Mouse (Mus musculus): ENCODE measurements around the gene Tubb1. TPM values are rescaled to one million over a fixed set of nuclear protein-coding genes. Genes with fewer than 3 reads are reported as not detected.

The Tubb1 gene
- polyA plus RNA-seq, 1 experiment = 60.9 TPM

- 89% methylated on average over 18 of the region's 18 CpGs for WGBS
- Histone ChIP-seq H3K4me1 (ENCODE audit: control insufficient read depth, insufficient read depth, low read length) (no peaks in the 10 kb centered on the region), H3K27ac (ENCODE audit: control insufficient read depth, insufficient read depth, low read depth, low read length, poor library complexity) (no peak overlapping the region), H3K4me3 (replicated peaks; ENCODE audit: control insufficient read depth, low read depth, low read length) (no peak overlapping the region)
- TF ChIP-seq POLR2A (IDR thresholded peaks at IDR 0.05; ENCODE audit: borderline replicate concordance, control insufficient read depth, low read depth, low read length) (no peak), CTCF (IDR thresholded peaks at IDR 0.05; ENCODE audit: control insufficient read depth, insufficient read depth, low read length) (no peak)
Observed at GRCm38 (mm10) chr2:174428076-174428835, 22.2 kb upstream of the Tubb1 start.

- Histone ChIP-seq H3K4me3 (replicated peaks; ENCODE audit: control insufficient read depth, low read depth, low read length) (no peak overlapping the region), H3K4me1 (ENCODE audit: control insufficient read depth, insufficient read depth, low read length) (no peaks in the 10 kb centered on the region; the same call in 1 of the 2 replicates), H3K27ac (ENCODE audit: control insufficient read depth, insufficient read depth, low read depth, low read length, poor library complexity) (no peak overlapping the region)
- WGBS = 93% methylated on average over 10 of the region's 10 CpGs
- TF ChIP-seq CTCF (IDR thresholded peaks at IDR 0.05; ENCODE audit: control insufficient read depth, insufficient read depth, low read length) (no peak), POLR2A (IDR thresholded peaks at IDR 0.05; ENCODE audit: borderline replicate concordance, control insufficient read depth, low read depth, low read length) (no peak)
Observed at GRCm38 (mm10) chr2:174428996-174429591, 21.4 kb upstream of the Tubb1 start.

- H3K4me3 ChIP-seq (replicated peaks; ENCODE audit: control insufficient read depth, low read depth, low read length) = no peak overlapping the region
- H3K4me1 ChIP-seq (ENCODE audit: control insufficient read depth, insufficient read depth, low read length) = peaks cover 4% of the 10 kb centered on the region; the same call in 1 of the 2 replicates
- H3K27ac ChIP-seq (ENCODE audit: control insufficient read depth, insufficient read depth, low read depth, low read length, poor library complexity) = no peak overlapping the region
- TF ChIP-seq POLR2A (IDR thresholded peaks at IDR 0.05; ENCODE audit: borderline replicate concordance, control insufficient read depth, low read depth, low read length) = no peak
- TF ChIP-seq CTCF (IDR thresholded peaks at IDR 0.05; ENCODE audit: control insufficient read depth, insufficient read depth, low read length) = no peak
- whole genome bisulfite sequencing = 90% methylated on average over 9 of the region's 9 CpGs
Observed at GRCm38 (mm10) chr2:174434943-174435342, 15.6 kb upstream of the Tubb1 start.

GRCm38 (mm10) chr2:174436076-174436701, 14.3 kb upstream of the Tubb1 start:
- no peak overlapping the region for H3K4me3 ChIP-seq (replicated peaks; ENCODE audit: control insufficient read depth, low read depth, low read length)
- H3K27ac ChIP-seq (ENCODE audit: control insufficient read depth, insufficient read depth, low read depth, low read length, poor library complexity) = peak overlapping the region; percentile 80
- H3K4me1 ChIP-seq (ENCODE audit: control insufficient read depth, insufficient read depth, low read length) = peaks cover 6% of the 10 kb centered on the region; the same call in 1 of the 2 replicates
- 46% methylated on average over 26 of the region's 26 CpGs for WGBS
- TF ChIP-seq POLR2A (IDR thresholded peaks at IDR 0.05; ENCODE audit: borderline replicate concordance, control insufficient read depth, low read depth, low read length) (no peak), CTCF (IDR thresholded peaks at IDR 0.05; ENCODE audit: control insufficient read depth, insufficient read depth, low read length) (no peak)

GRCm38 (mm10) chr2:174436916-174437696, 13.4 kb upstream of the Tubb1 start:
- Histone ChIP-seq H3K4me1 (ENCODE audit: control insufficient read depth, insufficient read depth, low read length) (peaks cover 6% of the 10 kb centered on the region; the same call in 1 of the 2 replicates), H3K4me3 (replicated peaks; ENCODE audit: control insufficient read depth, low read depth, low read length) (peak overlapping the region; percentile 48), H3K27ac (ENCODE audit: control insufficient read depth, insufficient read depth, low read depth, low read length, poor library complexity) (peak overlapping the region; percentile 80)
- TF ChIP-seq CTCF (IDR thresholded peaks at IDR 0.05; ENCODE audit: control insufficient read depth, insufficient read depth, low read length) (no peak), POLR2A (IDR thresholded peaks at IDR 0.05; ENCODE audit: borderline replicate concordance, control insufficient read depth, low read depth, low read length) (no peak)
- WGBS = 60% methylated on average over 7 of the region's 7 CpGs

GRCm38 (mm10) chr2:174437697-174437982, 12.9 kb upstream of the Tubb1 start:
- peak overlapping the region; percentile 80 for H3K27ac ChIP-seq (ENCODE audit: control insufficient read depth, insufficient read depth, low read depth, low read length, poor library complexity)
- no peak for TF ChIP-seq POLR2A (IDR thresholded peaks at IDR 0.05; ENCODE audit: borderline replicate concordance, control insufficient read depth, low read depth, low read length)
- TF ChIP-seq CTCF (IDR thresholded peaks at IDR 0.05; ENCODE audit: control insufficient read depth, insufficient read depth, low read length) = no peak
- peaks cover 6% of the 10 kb centered on the region; the same call in 1 of the 2 replicates for H3K4me1 ChIP-seq (ENCODE audit: control insufficient read depth, insufficient read depth, low read length)
- peak overlapping the region; percentile 80 for H3K4me3 ChIP-seq (replicated peaks; ENCODE audit: control insufficient read depth, low read depth, low read length)
- WGBS = 21% methylated on average over 4 of the region's 4 CpGs

GRCm38 (mm10) chr2:174438181-174438580, 12.3 kb upstream of the Tubb1 start:
- peaks cover 6% of the 10 kb centered on the region; the same call in 1 of the 2 replicates for H3K4me1 ChIP-seq (ENCODE audit: control insufficient read depth, insufficient read depth, low read length)
- peak overlapping the region; percentile 80 for H3K4me3 ChIP-seq (replicated peaks; ENCODE audit: control insufficient read depth, low read depth, low read length)
- no peak for TF ChIP-seq POLR2A (IDR thresholded peaks at IDR 0.05; ENCODE audit: borderline replicate concordance, control insufficient read depth, low read depth, low read length)
- TF ChIP-seq CTCF (IDR thresholded peaks at IDR 0.05; ENCODE audit: control insufficient read depth, insufficient read depth, low read length) = no peak
- peak overlapping the region; percentile 80 for H3K27ac ChIP-seq (ENCODE audit: control insufficient read depth, insufficient read depth, low read depth, low read length, poor library complexity)
- WGBS = 56% methylated on average over 11 of the region's 11 CpGs

All from bone marrow, adult 2 months (tissue).